Mouse (Mus musculus) E14TG2a.4 (cell line): ENCODE data around the gene Pcnx3.
A peak's percentile ranks its signal among the peaks of the same experiment; 100 is the strongest.

ENCODE experiments used
- H3K27me3 ChIP-seq: 2 replicates; pipeline ENCODE4 v1.6.1; 2014; ENCODE audit warnings: low read length, control low read depth; ENCODE audit not compliant: insufficient read depth
- H3K36me3 ChIP-seq: 2 replicates; pipeline ENCODE4 v1.6.1; 2014; ENCODE audit warnings: low read length, control low read depth; ENCODE audit not compliant: insufficient read depth
- H3K4me1 ChIP-seq: replicated peaks from 2 replicates; pipeline ENCODE4 v1.6.1; 2014; ENCODE audit warnings: low read depth, low read length, control low read depth
- H3K4me3 ChIP-seq: replicated peaks from 2 replicates; pipeline ENCODE4 v1.5.1; 2014; ENCODE audit warnings: mild to moderate bottlenecking, low read length
- H3K9me3 ChIP-seq: 2 replicates; pipeline ENCODE4 v1.6.1; 2014; ENCODE audit warnings: low read length, control low read depth
- CTCF ChIP-seq: conservative IDR thresholded peaks from 2 replicates; pipeline ENCODE4 v1.5.1; 2014; ENCODE audit warnings: low read length
- NANOG ChIP-seq: IDR thresholded peaks from 2 replicates; pipeline ENCODE4 v1.6.1; 2014; ENCODE audit warnings: borderline replicate concordance, low read length, mixed read lengths
- POU5F1 ChIP-seq: IDR thresholded peaks from 2 replicates; pipeline ENCODE4 v1.6.1; 2014; ENCODE audit warnings: low read length, borderline replicate concordance

Gene Pcnx3

GRCm38 (mm10) chr19:5704163-5704800 lies 15.6 kb upstream of the Pcnx3 start, which contains the start of gene Kcnk7:
TSS of gene Kcnk7 (plus strand) at chr19:5704367.
- peak within 1 kb of the TSS; percentile 54; the same call in 1 of the 2 replicates for H3K4me3 ChIP-seq
- H3K27me3 ChIP-seq = 0 out of 2 replicates have a peak, but pooled peaks cover 4% of the 10 kb centered on the region
- H3K4me1 ChIP-seq = peaks cover 52% of the 10 kb centered on the region
- peaks cover 39% of the 10 kb centered on the region for H3K36me3 ChIP-seq
- TF ChIP-seq POU5F1 (no peak), NANOG (no peak), CTCF (no peak)
- no peaks in the 10 kb centered on the region for H3K9me3 ChIP-seq

- H3K4me1 ChIP-seq = peaks cover 48% of the 10 kb centered on the region
- H3K9me3 ChIP-seq = no peaks in the 10 kb centered on the region
- H3K27me3 ChIP-seq = peaks cover 16% of the 10 kb centered on the region
- H3K4me3 ChIP-seq = peak overlapping the region; percentile 75
- TF ChIP-seq POU5F1 (no peak), CTCF (no peak), NANOG (no peak)
- H3K36me3 ChIP-seq = peaks cover 81% of the 10 kb centered on the region
Observed at GRCm38 (mm10) chr19:5695849-5696462, 7.2 kb upstream of the Pcnx3 start.

- H3K4me3 ChIP-seq = no peak overlapping the region
- peaks cover 16% of the 10 kb centered on the region for H3K27me3 ChIP-seq
- no peaks in the 10 kb centered on the region for H3K9me3 ChIP-seq
- peaks cover 62% of the 10 kb centered on the region for H3K4me1 ChIP-seq
- peaks cover 66% of the 10 kb centered on the region for H3K36me3 ChIP-seq
- TF ChIP-seq NANOG (no peak), POU5F1 (no peak), CTCF (no peak)
Observed at GRCm38 (mm10) chr19:5693801-5694200, 5.1 kb upstream of the Pcnx3 start.

- Histone ChIP-seq H3K27me3 (peaks cover 16% of the 10 kb centered on the region), H3K4me3 (no peak overlapping the region), H3K36me3 (peaks cover 57% of the 10 kb centered on the region), H3K4me1 (peaks cover 62% of the 10 kb centered on the region), H3K9me3 (no peaks in the 10 kb centered on the region)
- no peak for TF ChIP-seq NANOG
- TF ChIP-seq CTCF = no peak
- no peak for TF ChIP-seq POU5F1
Observed at GRCm38 (mm10) chr19:5692913-5693396, 4.2 kb upstream of the Pcnx3 start.

- Histone ChIP-seq H3K36me3 (peaks cover 52% of the 10 kb centered on the region), H3K4me3 (no peak overlapping the region), H3K27me3 (peaks cover 16% of the 10 kb centered on the region), H3K9me3 (no peaks in the 10 kb centered on the region), H3K4me1 (peaks cover 69% of the 10 kb centered on the region)
- TF ChIP-seq POU5F1 (no peak), CTCF (no peak), NANOG (no peak)
Observed at GRCm38 (mm10) chr19:5692086-5692912, 3.6 kb upstream of the Pcnx3 start.

GRCm38 (mm10) chr19:5691601-5692000 lies 2.9 kb upstream of the Pcnx3 start:
- Histone ChIP-seq H3K4me1 (peaks cover 70% of the 10 kb centered on the region), H3K9me3 (no peaks in the 10 kb centered on the region), H3K27me3 (peaks cover 16% of the 10 kb centered on the region), H3K36me3 (peaks cover 55% of the 10 kb centered on the region), H3K4me3 (no peak overlapping the region)
- TF ChIP-seq NANOG (no peak), CTCF (no peak), POU5F1 (no peak)

- peaks cover 66% of the 10 kb centered on the region for H3K36me3 ChIP-seq
- peaks cover 11% of the 10 kb centered on the region for H3K27me3 ChIP-seq
- TF ChIP-seq NANOG = no peak
- no peak for TF ChIP-seq POU5F1
- no peak for TF ChIP-seq CTCF
- peaks cover 72% of the 10 kb centered on the region for H3K4me1 ChIP-seq
- H3K9me3 ChIP-seq = no peaks in the 10 kb centered on the region
- H3K4me3 ChIP-seq = peak overlapping the region; percentile 96
Observed at GRCm38 (mm10) chr19:5690343-5690735, 1.6 kb upstream of the Pcnx3 start.
